Mouse (Mus musculus) liver, embryonic 12.5 days (tissue): ENCODE data around the gene Rp9. TPM values are rescaled to one million over a fixed set of nuclear protein-coding genes. Genes with fewer than 3 reads are reported as not detected.
A peak's percentile ranks its signal among the peaks of the same experiment; 100 is the strongest.

ENCODE experiments used
- ATAC-seq: fragments of 200-750 bp; cut with Nextera tagmentation; 2 replicates; pipeline ENCODE4 v1.8.0; 2017; ENCODE audit warnings: moderate number of reproducible peaks, mild to moderate bottlenecking, moderate library complexity
- H3K27ac ChIP-seq: fragments of 300-500 bp; sonication (generic); 2 replicates; pipeline ENCODE4 v1.5.1; 2016; ENCODE audit warnings: mild to moderate bottlenecking
- H3K27me3 ChIP-seq: fragments of 300-500 bp; sonication (generic); replicated peaks from 2 replicates; pipeline ENCODE4 v1.6.1; 2016; ENCODE audit warnings: mild to moderate bottlenecking, moderate library complexity
- H3K36me3 ChIP-seq: fragments of 300-500 bp; sonication (generic); 2 replicates; pipeline ENCODE4 v1.6.1; 2016; ENCODE audit warnings: mild to moderate bottlenecking, moderate library complexity
- H3K4me1 ChIP-seq: fragments of 300-500 bp; sonication (generic); 2 replicates; pipeline ENCODE4 v1.6.1; 2016
- H3K4me2 ChIP-seq: fragments of 300-500 bp; sonication (generic); 2 replicates; pipeline ENCODE4 v1.6.1; 2016; ENCODE audit warnings: mild to moderate bottlenecking, moderate library complexity
- H3K4me3 ChIP-seq: fragments of 300-500 bp; sonication (generic); 2 replicates; pipeline ENCODE4 v1.5.1; 2016; ENCODE audit warnings: mild to moderate bottlenecking, moderate library complexity
- H3K9ac ChIP-seq: fragments of 300-500 bp; sonication (generic); 2 replicates; pipeline ENCODE4 v1.6.1; 2016; ENCODE audit warnings: mild to moderate bottlenecking, moderate library complexity
- H3K9me3 ChIP-seq: fragments of 300-500 bp; sonication (generic); replicated peaks from 2 replicates; pipeline ENCODE4 v1.6.1; 2016; ENCODE audit warnings: mild to moderate bottlenecking, moderate library complexity
- WGBS: fragments of 180-500 bp; shearing (Covaris S2); methylation state at CpG from one replicate; pipeline ENCODE4 v1.1.7; 2016; ENCODE audit not compliant: insufficient replicate concordance; 5-methylcytosine and 5-hydroxymethylcytosine counted together
- polyA plus RNA-seq: library from polyadenylated mRNA; unstranded; fragments of >200 nt; fragmentation: Nextera tagmentation; extraction: Ambion mirVana; gene quantifications from 2 replicates; pipeline ENCODE4 v1.2.1, GENCODE M21; 2016

Rp9 gene
- polyA plus RNA-seq, 1 experiment from 2014 or later, result 55.7 TPM

- H3K27me3 ChIP-seq, result no peaks in the 10 kb centered on the region
- H3K36me3 ChIP-seq, result peaks cover 19% of the 10 kb centered on the region
- under 1% methylated on average over 44 of the region's 44 CpGs for WGBS
- peak within 1 kb of the TSS; percentile 98 for H3K27ac ChIP-seq
- peak within 1 kb of the TSS; percentile 99 for H3K9ac ChIP-seq
- H3K4me2 ChIP-seq, result peak within 1 kb of the TSS; percentile 92
- peaks cover 48% of the 10 kb centered on the region for H3K4me1 ChIP-seq
- no peaks in the 10 kb centered on the region for H3K9me3 ChIP-seq
- H3K4me3 ChIP-seq, result peak within 1 kb of the TSS; percentile 98
- ATAC-seq, result peak; percentile 96
Observed at GRCm38 (mm10) chr9:22389021-22389476, 80.5 kb downstream of the Rp9 start, which contains the start of gene Anln. TSS of gene Anln (minus strand) at chr9:22389188.

- H3K36me3 ChIP-seq, result peaks cover 25% of the 10 kb centered on the region
- H3K9ac ChIP-seq, result peak overlapping the region; percentile 99
- peak overlapping the region; percentile 98 for H3K27ac ChIP-seq
- H3K4me2 ChIP-seq, result peak overlapping the region; percentile 92
- under 1% methylated on average over 41 of the region's 41 CpGs for WGBS
- no peaks in the 10 kb centered on the region for H3K9me3 ChIP-seq
- peak overlapping the region; percentile 98 for H3K4me3 ChIP-seq
- peaks cover 49% of the 10 kb centered on the region for H3K4me1 ChIP-seq
- peak; percentile 79 for ATAC-seq
- no peaks in the 10 kb centered on the region for H3K27me3 ChIP-seq
Observed at GRCm38 (mm10) chr9:22388401-22388980, 81.1 kb downstream of the Rp9 start.

GRCm38 (mm10) chr9:22387901-22388300 is 81.6 kb downstream of the Rp9 start:
- WGBS, result 8% methylated on average over 6 of the region's 6 CpGs
- H3K9ac ChIP-seq, result peak overlapping the region; percentile 99
- peak overlapping the region; percentile 98 for H3K27ac ChIP-seq
- peak overlapping the region; percentile 98 for H3K4me3 ChIP-seq
- ATAC-seq, result no peak
- H3K4me2 ChIP-seq, result peak overlapping the region; percentile 92
- H3K9me3 ChIP-seq, result no peaks in the 10 kb centered on the region
- H3K27me3 ChIP-seq, result no peaks in the 10 kb centered on the region
- peaks cover 52% of the 10 kb centered on the region for H3K4me1 ChIP-seq
- H3K36me3 ChIP-seq, result peaks cover 31% of the 10 kb centered on the region

- 66% methylated on average over 2 of the region's 2 CpGs for WGBS
- ATAC-seq, result no peak
- Histone ChIP-seq H3K4me3 (peak overlapping the region; percentile 41; the same call in 1 of the 2 replicates), H3K27ac (no peak overlapping the region), H3K27me3 (no peaks in the 10 kb centered on the region), H3K9ac (0 out of 2 replicates have a peak overlapping the region, but pooled peaks have one; percentile 5), H3K4me1 (peaks cover 56% of the 10 kb centered on the region), H3K4me2 (peak overlapping the region; percentile 92), H3K9me3 (no peaks in the 10 kb centered on the region), H3K36me3 (peaks cover 51% of the 10 kb centered on the region)
Observed at GRCm38 (mm10) chr9:22385890-22386289, 83.7 kb downstream of the Rp9 start.

- H3K27me3 ChIP-seq, result no peaks in the 10 kb centered on the region
- ATAC-seq, result no peak
- no peak overlapping the region for H3K4me3 ChIP-seq
- no peaks in the 10 kb centered on the region for H3K9me3 ChIP-seq
- whole genome bisulfite sequencing, result 87% methylated on average over 5 of the region's 5 CpGs
- peaks cover 94% of the 10 kb centered on the region for H3K36me3 ChIP-seq
- no peaks in the 10 kb centered on the region for H3K4me1 ChIP-seq
- no peak overlapping the region for H3K4me2 ChIP-seq
- H3K9ac ChIP-seq, result no peak overlapping the region
- H3K27ac ChIP-seq, result no peak overlapping the region
Observed at GRCm38 (mm10) chr9:22376086-22376485, 93.5 kb downstream of the Rp9 start.

GRCm38 (mm10) chr9:22372760-22373159 is 96.8 kb downstream of the Rp9 start:
- Histone ChIP-seq H3K4me3 (no peak overlapping the region), H3K9me3 (no peaks in the 10 kb centered on the region), H3K9ac (no peak overlapping the region), H3K27me3 (no peaks in the 10 kb centered on the region), H3K27ac (no peak overlapping the region), H3K4me1 (peaks cover 5% of the 10 kb centered on the region; the same call in 1 of the 2 replicates), H3K4me2 (no peak overlapping the region), H3K36me3 (peaks cover 92% of the 10 kb centered on the region)
- ATAC-seq, result no peak
- WGBS, result 90% methylated on average over 4 of the region's 4 CpGs

- Histone ChIP-seq H3K27ac (no peak overlapping the region), H3K36me3 (peaks cover 96% of the 10 kb centered on the region), H3K9ac (no peak overlapping the region), H3K9me3 (no peaks in the 10 kb centered on the region), H3K4me2 (no peak overlapping the region), H3K4me1 (peaks cover 5% of the 10 kb centered on the region; the same call in 1 of the 2 replicates), H3K4me3 (no peak overlapping the region), H3K27me3 (no peaks in the 10 kb centered on the region)
- ATAC-seq, result no peak
- 93% methylated on average over 6 of the region's 6 CpGs for WGBS
Observed at GRCm38 (mm10) chr9:22368030-22368429, 101.5 kb downstream of the Rp9 start.

- Histone ChIP-seq H3K36me3 (peaks cover 96% of the 10 kb centered on the region), H3K4me3 (no peak overlapping the region), H3K4me1 (peaks cover 5% of the 10 kb centered on the region; the same call in 1 of the 2 replicates), H3K9ac (no peak overlapping the region), H3K9me3 (no peaks in the 10 kb centered on the region), H3K4me2 (no peak overlapping the region), H3K27ac (no peak overlapping the region), H3K27me3 (no peaks in the 10 kb centered on the region)
- ATAC-seq, result no peak
- 90% methylated on average over 10 of the region's 10 CpGs for WGBS
Observed at GRCm38 (mm10) chr9:22366621-22367020, 102.9 kb downstream of the Rp9 start.

GRCm38 (mm10) chr9:22366221-22366620 is 103.3 kb downstream of the Rp9 start:
- ATAC-seq, result no peak
- H3K27me3 ChIP-seq, result no peaks in the 10 kb centered on the region
- H3K27ac ChIP-seq, result no peak overlapping the region
- 47% methylated on average over 2 of the region's 2 CpGs for WGBS
- H3K9ac ChIP-seq, result no peak overlapping the region
- H3K36me3 ChIP-seq, result peaks cover 96% of the 10 kb centered on the region
- H3K9me3 ChIP-seq, result no peaks in the 10 kb centered on the region
- H3K4me2 ChIP-seq, result no peak overlapping the region
- H3K4me3 ChIP-seq, result no peak overlapping the region
- peaks cover 5% of the 10 kb centered on the region; the same call in 1 of the 2 replicates for H3K4me1 ChIP-seq

Other genes with a start within 250 kb of the Rp9 start
- 11.7 and 12.3 TPM in 2 replicates for gene Zfp809, start 244.0 kb downstream of the Rp9 start, polyA plus RNA-seq
- gene Zfp599, start 209.8 kb downstream of the Rp9 start, polyA plus RNA-seq, result 2.2 and 2.3 TPM in 2 replicates
- 4.9 and 5.0 TPM in 2 replicates for gene Zfp810, start 162.1 kb downstream of the Rp9 start, polyA plus RNA-seq
- 35.2 and 35.3 TPM in 2 replicates for gene Anln, start 80.6 kb downstream of the Rp9 start, polyA plus RNA-seq
- 2.1 and 2.2 TPM in 2 replicates for gene 9530077C05Rik, start 58.2 kb downstream of the Rp9 start, polyA plus RNA-seq
- not detected in 2 replicates for gene Gm17545, start 15.5 kb downstream of the Rp9 start, polyA plus RNA-seq
- 4.8 and 5.4 TPM in 2 replicates for gene Bbs9, start 6.0 kb upstream of the Rp9 start, polyA plus RNA-seq